Mouse (Mus musculus): ENCODE measurements around the gene Gbx2. TPM values are rescaled to one million over a fixed set of nuclear protein-coding genes. Genes with fewer than 3 reads are reported as not detected.

Gbx2 gene
- total RNA-seq (2021): not detected
- long read RNA-seq, experiment 1: 0 reads
- long read RNA-seq, experiment 2, partial matches to known transcripts: 0 of 1 reads
- long read RNA-seq, experiment 2, other reads (novel, unspliced or antisense): 0 of 1 reads

GRCm38 (mm10) chr1:89931120-89931519 is at the start of gene Gbx2:
TSS of gene Gbx2 (minus strand) at chr1:89931179.
- DNase-seq: peak; percentile 75

- DNase-seq: no peak
These were observed 46.3 kb upstream of the Gbx2 start for GRCm38 (mm10) chr1:89977261-89977660.

- no peak for DNase-seq
These were observed 45.4 kb upstream of the Gbx2 start for GRCm38 (mm10) chr1:89976411-89976810.

- no peak for DNase-seq
These were observed 43.6 kb upstream of the Gbx2 start for GRCm38 (mm10) chr1:89974541-89974940.

- no peak for DNase-seq
These were observed 40.9 kb upstream of the Gbx2 start for GRCm38 (mm10) chr1:89971848-89972247.

- no peak for DNase-seq
These were observed 38.7 kb upstream of the Gbx2 start for GRCm38 (mm10) chr1:89969714-89970110.

GRCm38 (mm10) chr1:89969072-89969713 is 38.2 kb upstream of the Gbx2 start:
- DNase-seq: no peak

- DNase-seq: peak; percentile 16
These were observed 37.3 kb upstream of the Gbx2 start for GRCm38 (mm10) chr1:89968111-89968851.

- no peak for DNase-seq
These were observed 36.6 kb upstream of the Gbx2 start for GRCm38 (mm10) chr1:89967585-89967984.

- no peak for DNase-seq
These were observed 33.4 kb upstream of the Gbx2 start for GRCm38 (mm10) chr1:89964426-89964825.

- no peak for DNase-seq
These were observed 32.3 kb upstream of the Gbx2 start for GRCm38 (mm10) chr1:89963296-89963695.

- no peak for DNase-seq
These were observed 31.1 kb upstream of the Gbx2 start for GRCm38 (mm10) chr1:89962092-89962491.

- DNase-seq: no peak
These were observed 28.4 kb upstream of the Gbx2 start for GRCm38 (mm10) chr1:89959393-89959792.

- peak; percentile 87 for DNase-seq
These were observed 12.2 kb upstream of the Gbx2 start for GRCm38 (mm10) chr1:89943202-89943601.

- no peak for DNase-seq
These were observed 11.5 kb upstream of the Gbx2 start for GRCm38 (mm10) chr1:89942395-89942976.

- no peak for DNase-seq
These were observed 10.9 kb upstream of the Gbx2 start for GRCm38 (mm10) chr1:89941701-89942381.

- no peak for DNase-seq
These were observed 10.1 kb upstream of the Gbx2 start for GRCm38 (mm10) chr1:89940961-89941524.

GRCm38 (mm10) chr1:89939981-89940726 is 9.2 kb upstream of the Gbx2 start:
- peak; percentile 85 for DNase-seq

- no peak for DNase-seq
These were observed 8.6 kb upstream of the Gbx2 start for GRCm38 (mm10) chr1:89939596-89939960.

- DNase-seq: no peak
These were observed 8.1 kb upstream of the Gbx2 start for GRCm38 (mm10) chr1:89938884-89939595.

All from adrenal gland, postnatal 10 days (tissue).